Comparison of ENCODE assay signal across 20 mouse cellular contexts in the genomic region with DNA sequence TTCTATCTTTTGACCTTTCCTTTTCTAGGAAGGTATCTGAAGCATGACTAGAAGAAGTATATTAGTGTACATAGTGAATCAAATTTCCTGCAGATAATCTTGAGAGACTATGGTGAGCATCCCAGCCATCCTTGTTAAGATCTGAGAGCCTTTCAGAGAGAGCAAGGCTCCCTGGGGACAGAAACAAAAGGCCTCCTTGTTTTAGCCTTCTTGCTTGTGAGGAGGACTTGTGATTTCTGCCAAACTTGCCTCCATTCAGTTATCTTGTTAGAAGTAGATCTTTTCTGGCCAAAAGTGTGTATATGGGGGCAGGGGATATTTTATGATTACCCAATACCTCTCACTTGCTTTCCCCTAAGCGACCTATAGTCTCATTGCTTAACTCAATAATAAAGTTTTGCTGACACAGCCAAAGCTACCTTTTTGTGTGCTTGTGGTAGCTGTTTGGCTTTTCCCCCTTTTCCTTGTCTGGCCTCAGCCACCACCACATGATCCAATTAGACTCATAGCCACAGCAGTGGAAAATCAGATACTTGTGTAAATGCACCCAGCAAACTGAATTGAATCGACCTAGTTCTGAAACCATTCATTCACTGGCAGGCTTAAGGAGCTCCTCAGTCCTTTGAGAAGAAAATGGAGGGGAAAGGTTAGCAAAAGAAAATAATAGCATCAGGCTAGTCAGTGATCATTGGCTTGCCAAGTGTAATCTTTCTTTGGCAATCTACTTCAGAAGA.
A peak's percentile ranks its signal among the peaks of the same experiment; 100 is the strongest.
DNase-seq lines count a peak whose midpoint lies in the region; ATAC-seq and TF ChIP-seq lines count a peak whose summit lies in the region.
"Had no signal": no experiment of that assay in that cellular context is flagged by ENCODE, and none has a peak within 500 bp of the region (broad histone marks: within the 10 kb centered on the region; RNA-seq: fewer than 3 reads in every experiment).

No protein-coding gene starts in this region.

- 27% methylated on average over 2 of the region's 2 CpGs for WGBS in liver, adult 2 months
- 48% methylated on average over 2 of the region's 2 CpGs for WGBS in liver, embryonic 12.5 days (ENCODE audit: insufficient replicate concordance)
- whole genome bisulfite sequencing in forebrain, embryonic 12.5 days, result 19% methylated on average over 2 of the region's 2 CpGs

- DNase-seq in frontal cortex, postnatal 14 days (ENCODE audit: low spot score in 2 of 2), result no peak
- peak; percentile 45 for DNase-seq in liver, adult 2 months (ENCODE audit: extremely low read depth, low read depth, low spot score)
- DNase-seq in retina, postnatal 1 day, result peak; percentile 72
- no peak for DNase-seq in kidney, adult 11 months
- DNase-seq: cerebellum, postnatal 25 days; gastrocnemius, postnatal 36 days; heart, postnatal 14 days; kidney, adult 9 months; kidney, postnatal 36 days; layer of hippocampus, postnatal 36 days; spleen, adult 18-20 months; thymus, adult 2 months had no signal

- no peak overlapping the region for H3K4me3 ChIP-seq in liver, adult 2 months (ENCODE audit: insufficient read depth, low read depth, low read length)
- H3K4me3 ChIP-seq in liver, embryonic 12.5 days, result no peak overlapping the region
- H3K4me3 ChIP-seq in forebrain, embryonic 12.5 days (replicated peaks), result no peak overlapping the region
- H3K4me3 ChIP-seq: embryonic facial prominence, embryonic 12.5 days; midbrain, embryonic 15.5 days had no signal

- H3K79me2 ChIP-seq in liver, adult 2 months (ENCODE audit: control insufficient read depth, insufficient read depth, low read length), result no peaks in the 10 kb centered on the region

- no peak for TF ChIP-seq CTCF in liver, adult 2 months (IDR thresholded peaks at IDR 0.05; ENCODE audit: low read depth, low read length)

- TF ChIP-seq POLR2A in liver, adult 2 months (IDR thresholded peaks at IDR 0.05; ENCODE audit: extremely low read depth, insufficient read depth, low read length), result no peak

- peak; percentile 62; the same call in 1 of the 2 replicates for ATAC-seq in frontal cortex, adult (ENCODE audit: low TSS enrichment)
- no peak for ATAC-seq in liver, embryonic 12.5 days
- ATAC-seq in forebrain, embryonic 12.5 days (ENCODE audit: low FRiP score), result peak; percentile 50; the same call in 1 of the 2 replicates
- ATAC-seq in megakaryocyte-erythroid progenitor cell, adult 5-6 weeks (replicated peaks; ENCODE audit: low FRiP score, low TSS enrichment, poor library complexity, severe bottlenecking), result no peak
- ATAC-seq: midbrain, embryonic 15.5 days had no signal

- H3K9ac ChIP-seq in liver, adult 2 months (ENCODE audit: low read depth, low read length), result no peak overlapping the region
- H3K9ac ChIP-seq in liver, embryonic 12.5 days, result no peak overlapping the region
- no peak overlapping the region for H3K9ac ChIP-seq in forebrain, embryonic 12.5 days
- H3K9ac ChIP-seq: embryonic facial prominence, embryonic 12.5 days; liver, embryonic 14.5 days; midbrain, embryonic 15.5 days had no signal

- no peaks in the 10 kb centered on the region for H3K27me3 ChIP-seq in liver, adult 2 months (ENCODE audit: control insufficient read depth, insufficient read depth, low read length)
- no peaks in the 10 kb centered on the region for H3K27me3 ChIP-seq in liver, embryonic 12.5 days (replicated peaks)
- H3K27me3 ChIP-seq in forebrain, embryonic 12.5 days, result no peaks in the 10 kb centered on the region
- H3K27me3 ChIP-seq: embryonic facial prominence, embryonic 12.5 days; midbrain, embryonic 15.5 days had no signal

- H3K4me1 ChIP-seq in liver, adult 2 months (ENCODE audit: control insufficient read depth, insufficient read depth, low read length), result peaks cover 6% of the 10 kb centered on the region
- no peaks in the 10 kb centered on the region for H3K4me1 ChIP-seq in liver, embryonic 12.5 days
- peaks cover 12% of the 10 kb centered on the region for H3K4me1 ChIP-seq in forebrain, embryonic 12.5 days
- H3K4me1 ChIP-seq: embryonic facial prominence, embryonic 12.5 days; midbrain, embryonic 15.5 days had no signal

- no peaks in the 10 kb centered on the region for H3K36me3 ChIP-seq in liver, adult 2 months (ENCODE audit: control insufficient read depth, insufficient read depth, low read length)
- no peaks in the 10 kb centered on the region for H3K36me3 ChIP-seq in liver, embryonic 12.5 days
- no peaks in the 10 kb centered on the region for H3K36me3 ChIP-seq in forebrain, embryonic 12.5 days (replicated peaks)
- H3K36me3 ChIP-seq: embryonic facial prominence, embryonic 12.5 days; midbrain, embryonic 15.5 days had no signal

- H3K27ac ChIP-seq in liver, adult 2 months (replicated peaks; ENCODE audit: insufficient read depth, low read depth, low read length), result no peak overlapping the region
- no peak overlapping the region for H3K27ac ChIP-seq in liver, embryonic 12.5 days
- no peak overlapping the region for H3K27ac ChIP-seq in forebrain, embryonic 12.5 days
- H3K27ac ChIP-seq: embryonic facial prominence, embryonic 12.5 days; liver, embryonic 14.5 days; midbrain, embryonic 15.5 days had no signal

- H3K4me2 ChIP-seq in liver, embryonic 12.5 days, result no peak overlapping the region
- H3K4me2 ChIP-seq in forebrain, embryonic 12.5 days, result no peak overlapping the region
- H3K4me2 ChIP-seq: embryonic facial prominence, embryonic 12.5 days; heart, embryonic 11.5 days; midbrain, embryonic 15.5 days had no signal

- H3K9me3 ChIP-seq in liver, embryonic 12.5 days (replicated peaks), result no peaks in the 10 kb centered on the region
- no peaks in the 10 kb centered on the region for H3K9me3 ChIP-seq in forebrain, embryonic 12.5 days
- H3K9me3 ChIP-seq: embryonic facial prominence, embryonic 12.5 days; midbrain, embryonic 15.5 days had no signal

Comparison
In these comparisons a context has a peak if more than half of its experiments do, and no peak if none do; other contexts are left out.
1. ATAC-seq: peak in frontal cortex, adult (single experiment) and forebrain, embryonic 12.5 days (single experiment); none in liver, embryonic 12.5 days (single experiment) and megakaryocyte-erythroid progenitor cell, adult 5-6 weeks (single experiment).
2. DNase-seq: peak in liver, adult 2 months (single experiment) and retina, postnatal 1 day (single experiment); none in frontal cortex, postnatal 14 days (0 of 2) and kidney, adult 11 months (single experiment).